Mouse (Mus musculus) hindbrain, embryonic 13.5 days (tissue): ENCODE data around the gene Dlat. TPM values are rescaled to one million over a fixed set of nuclear protein-coding genes. Genes with fewer than 3 reads are reported as not detected.

ENCODE experiments used
- ATAC-seq: fragments of 200-750 bp; cut with Nextera tagmentation; 2 replicates; pipeline ENCODE4 v1.8.0; 2017; ENCODE audit warnings: moderate TSS enrichment; ENCODE audit not compliant: low FRiP score
- H3K27ac ChIP-seq: fragments of 300-500 bp; sonication (generic); 2 replicates; pipeline ENCODE4 v1.5.1; 2015; ENCODE audit warnings: inconsistent platforms, mild to moderate bottlenecking, moderate library complexity
- H3K27me3 ChIP-seq: fragments of 300-500 bp; sonication (generic); 2 replicates; pipeline ENCODE4 v1.6.1; 2015; ENCODE audit warnings: mild to moderate bottlenecking, inconsistent platforms
- H3K36me3 ChIP-seq: fragments of 300-500 bp; sonication (generic); 2 replicates; pipeline ENCODE4 v1.6.1; 2015; ENCODE audit warnings: mild to moderate bottlenecking, inconsistent platforms
- H3K4me1 ChIP-seq: fragments of 300-500 bp; sonication (generic); replicated peaks from 2 replicates; pipeline ENCODE4 v1.6.1; 2015; ENCODE audit warnings: inconsistent platforms
- H3K4me2 ChIP-seq: fragments of 300-500 bp; sonication (generic); 2 replicates; pipeline ENCODE4 v1.6.1; 2015; ENCODE audit warnings: inconsistent platforms, mild to moderate bottlenecking, moderate library complexity
- H3K4me3 ChIP-seq: fragments of 300-500 bp; sonication (generic); 2 replicates; pipeline ENCODE4 v1.5.1; 2015; ENCODE audit warnings: mild to moderate bottlenecking, inconsistent platforms
- H3K9ac ChIP-seq: fragments of 300-500 bp; sonication (generic); 2 replicates; pipeline ENCODE4 v1.6.1; 2015; ENCODE audit warnings: mild to moderate bottlenecking, inconsistent platforms
- H3K9me3 ChIP-seq: fragments of 300-500 bp; sonication (generic); 2 replicates; pipeline ENCODE4 v1.6.1; 2016; ENCODE audit warnings: inconsistent platforms
- WGBS: fragments of 180-500 bp; shearing (Covaris S2); methylation state at CpG from one replicate; pipeline ENCODE4 v1.1.7; 2015; 5-methylcytosine and 5-hydroxymethylcytosine counted together
- polyA plus RNA-seq: library from polyadenylated mRNA; unstranded; fragments of >200 nt; fragmentation: Nextera tagmentation; extraction: Ambion mirVana; gene quantifications from 2 replicates; pipeline ENCODE4 v1.2.1, GENCODE M21; 2015

Gene Dlat
- polyA plus RNA-seq, 1 experiment from 2014 or later: 46.3 TPM

DNA sequence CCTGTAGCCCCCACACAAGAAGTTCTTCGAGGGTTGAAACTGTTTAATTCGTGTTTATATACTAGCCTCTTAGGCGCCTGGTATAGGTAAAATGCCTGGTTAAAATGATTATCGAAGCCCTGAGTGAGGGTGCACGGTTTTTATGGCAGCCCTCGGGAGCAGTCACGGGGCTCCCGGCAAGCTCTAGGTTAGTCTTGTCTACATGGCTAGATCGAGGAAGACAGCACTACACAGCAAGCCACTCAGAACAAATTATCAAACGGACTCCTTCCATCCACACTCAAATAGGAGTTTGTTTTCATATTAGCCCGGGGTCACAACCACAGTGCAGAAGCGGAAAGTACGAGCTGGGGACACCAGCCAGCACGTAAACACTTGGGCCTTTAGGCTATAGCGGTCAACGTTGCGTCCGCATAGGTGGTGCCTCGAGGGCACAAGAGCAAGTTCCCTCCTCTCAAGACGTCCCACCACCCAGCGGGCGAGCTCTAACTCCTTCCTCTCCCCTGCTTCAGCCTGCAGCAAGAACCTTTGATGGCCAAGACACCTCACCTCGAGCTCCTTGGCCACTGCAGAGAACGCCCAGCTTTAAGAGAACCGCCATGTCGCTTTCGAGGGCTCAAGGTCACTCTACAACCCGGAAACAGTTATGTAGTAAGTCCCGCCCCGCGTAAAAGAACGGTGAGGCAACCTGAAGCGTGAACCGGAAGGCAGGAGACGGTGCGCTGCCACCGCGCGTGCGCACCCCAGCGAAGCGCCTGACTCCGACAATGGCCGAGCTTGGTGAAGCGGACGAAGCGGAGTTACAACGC is 56.2 kb downstream of the Dlat start, which contains the start of the genes Sdhd and Timm8b:
Gene Sdhd, minus strand, starts transcription at position 624 of the 809 bp plus-strand sequence.
Gene Timm8b, plus strand, starts transcription at position 722 of the 809 bp plus-strand sequence.
- H3K36me3 ChIP-seq: peaks cover 46% of the 10 kb centered on the region
- WGBS: under 1% methylated on average over 48 of the region's 48 CpGs

DNA sequence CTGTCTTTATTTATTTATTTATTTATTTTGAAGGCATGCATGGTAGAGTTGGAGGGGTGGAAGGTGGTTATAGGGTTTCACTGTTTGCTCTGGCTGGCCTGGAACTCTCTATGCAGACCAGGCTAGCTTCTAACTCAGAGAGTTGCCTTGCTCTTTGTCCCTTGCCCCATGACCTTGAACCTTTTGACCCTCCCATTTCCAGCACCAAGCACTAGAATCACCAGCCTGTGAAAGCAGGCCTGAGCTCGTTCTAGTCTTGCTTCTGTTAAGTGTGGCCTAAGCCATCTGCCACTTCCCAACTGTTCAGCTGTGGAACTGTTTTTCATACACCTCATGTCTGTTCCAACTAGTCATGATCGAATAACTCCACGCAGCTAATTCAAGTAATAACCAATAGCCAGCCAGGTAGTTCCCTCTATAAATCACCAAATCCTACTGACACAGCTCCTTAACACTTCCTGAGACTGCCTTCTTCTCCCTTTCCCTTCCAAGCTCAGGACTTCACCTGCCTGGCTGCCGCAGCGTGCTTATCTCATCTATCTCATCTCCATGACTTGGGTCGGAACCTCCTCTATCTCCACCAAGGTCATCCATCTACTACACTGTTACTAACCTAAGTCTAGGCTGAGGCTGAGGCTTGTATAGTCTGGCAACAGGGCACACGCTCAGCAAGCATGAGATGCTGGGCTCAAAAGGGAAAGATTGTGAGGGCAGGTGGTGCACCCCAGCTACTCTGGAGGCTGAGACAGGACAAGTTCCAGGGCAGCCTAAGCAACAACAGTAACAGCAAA is 57.3 kb downstream of the Dlat start:
- Histone ChIP-seq H3K27ac (no peak overlapping the region), H3K9me3 (no peaks in the 10 kb centered on the region), H3K36me3 (peaks cover 48% of the 10 kb centered on the region), H3K4me2 (peak overlapping the region; percentile 90), H3K4me3 (peak overlapping the region; percentile 89), H3K9ac (0 out of 2 replicates have a peak overlapping the region, but pooled peaks have one; percentile 95), H3K4me1 (peaks cover 34% of the 10 kb centered on the region), H3K27me3 (no peaks in the 10 kb centered on the region)
- 90% methylated on average over 7 of the region's 7 CpGs for WGBS
- ATAC-seq: no peak

More for the DNA sequence above, 56.2 kb downstream of the Dlat start, which contains the start of the genes Sdhd and Timm8b:
- peaks cover 34% of the 10 kb centered on the region for H3K4me1 ChIP-seq
- no peaks in the 10 kb centered on the region for H3K9me3 ChIP-seq
- peak within 1 kb of the TSS; percentile 89 for H3K4me3 ChIP-seq
- H3K4me2 ChIP-seq: peak within 1 kb of the TSS; percentile 90
- H3K9ac ChIP-seq: peak within 1 kb of the TSS; percentile 95
- peak within 1 kb of the TSS; percentile 93 for H3K27ac ChIP-seq
- no peaks in the 10 kb centered on the region for H3K27me3 ChIP-seq
- peak; percentile 97 for ATAC-seq

DNA sequence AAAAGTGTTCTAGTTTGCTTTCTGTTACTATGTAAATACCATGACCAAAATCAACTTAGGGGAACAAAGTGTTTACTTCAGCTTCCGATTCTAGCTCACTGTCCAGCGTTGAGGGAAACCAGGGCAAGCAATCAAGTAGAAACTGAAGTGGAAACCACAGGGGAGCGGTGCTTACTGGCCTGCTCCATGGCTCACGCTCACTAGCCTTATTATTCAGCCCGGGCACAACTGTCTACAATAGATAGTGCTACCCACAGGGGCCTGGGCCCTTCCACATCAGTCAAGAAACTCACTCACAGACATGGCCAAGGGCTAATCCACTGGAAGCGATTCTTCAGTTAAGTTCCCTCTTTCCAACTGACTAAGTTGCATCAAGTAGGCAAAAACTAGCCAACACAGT is 58.0 kb downstream of the Dlat start:
- no peak for ATAC-seq
- Histone ChIP-seq H3K4me1 (peaks cover 34% of the 10 kb centered on the region), H3K9me3 (no peaks in the 10 kb centered on the region), H3K9ac (no peak overlapping the region), H3K27me3 (no peaks in the 10 kb centered on the region), H3K27ac (no peak overlapping the region), H3K4me3 (no peak overlapping the region), H3K36me3 (peaks cover 50% of the 10 kb centered on the region), H3K4me2 (no peak overlapping the region)
- 88% methylated on average over 6 of the region's 6 CpGs for WGBS

DNA sequence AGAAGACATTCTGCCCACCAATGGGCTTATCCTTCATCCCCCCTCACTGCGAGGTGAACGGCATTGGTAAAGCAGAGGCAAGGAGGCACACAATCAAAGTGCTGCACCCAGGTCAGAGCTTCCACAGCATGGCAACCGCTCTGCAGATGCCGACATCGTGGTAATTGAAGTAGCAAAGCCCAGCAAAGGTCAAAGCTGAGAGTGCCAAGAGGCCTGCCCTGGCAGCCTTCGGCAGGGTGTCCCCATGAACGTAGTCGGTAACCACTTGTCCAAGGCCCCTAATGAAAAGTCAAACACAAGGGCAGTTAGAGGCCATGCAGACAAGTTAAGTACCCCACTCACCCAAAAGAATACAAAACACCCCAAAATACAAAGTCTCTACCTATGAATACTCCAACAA is 62.6 kb downstream of the Dlat start:
- H3K4me1 ChIP-seq: peaks cover 10% of the 10 kb centered on the region
- H3K36me3 ChIP-seq: peaks cover 60% of the 10 kb centered on the region
- H3K4me3 ChIP-seq: no peak overlapping the region
- no peak overlapping the region for H3K9ac ChIP-seq
- no peaks in the 10 kb centered on the region for H3K27me3 ChIP-seq
- no peaks in the 10 kb centered on the region for H3K9me3 ChIP-seq
- WGBS: 96% methylated on average over 8 of the region's 8 CpGs
- H3K27ac ChIP-seq: no peak overlapping the region
- no peak overlapping the region for H3K4me2 ChIP-seq
- ATAC-seq: no peak

DNA sequence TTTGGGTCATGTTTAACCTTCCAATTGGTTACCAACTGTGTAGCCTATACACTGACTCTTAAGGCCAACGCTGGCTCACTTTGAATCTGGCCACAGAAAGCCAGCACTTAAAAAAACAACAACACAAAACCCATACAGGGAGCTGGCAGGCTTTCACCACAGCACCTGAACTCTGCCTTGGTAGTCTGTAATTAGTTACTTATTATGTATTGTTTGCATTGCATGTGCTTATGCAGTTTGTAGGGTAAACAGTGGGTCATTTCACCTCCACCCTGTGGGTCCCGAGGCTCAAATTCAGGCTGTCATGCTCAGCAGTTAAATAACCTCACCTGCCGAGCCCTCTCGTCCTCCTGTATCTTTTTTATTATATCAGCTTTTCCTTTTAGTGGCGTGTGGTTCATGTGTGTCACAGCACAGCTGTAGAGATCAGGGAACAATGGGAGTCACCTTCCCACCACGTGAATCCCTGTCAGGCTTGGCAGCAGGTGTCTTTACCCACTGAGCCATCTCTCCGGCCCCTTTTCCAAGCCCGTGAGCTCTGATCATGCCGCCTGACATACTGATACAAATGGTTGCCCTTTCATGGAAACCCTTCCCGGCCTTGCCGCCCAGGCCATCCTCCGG is 64.7 kb downstream of the Dlat start:
- Histone ChIP-seq H3K27ac (no peak overlapping the region), H3K9me3 (no peaks in the 10 kb centered on the region), H3K4me1 (no peaks in the 10 kb centered on the region), H3K4me3 (no peak overlapping the region), H3K36me3 (peaks cover 52% of the 10 kb centered on the region), H3K9ac (no peak overlapping the region), H3K4me2 (no peak overlapping the region), H3K27me3 (no peaks in the 10 kb centered on the region)
- ATAC-seq: no peak
- WGBS: 79% methylated on average over 12 of the region's 12 CpGs

DNA sequence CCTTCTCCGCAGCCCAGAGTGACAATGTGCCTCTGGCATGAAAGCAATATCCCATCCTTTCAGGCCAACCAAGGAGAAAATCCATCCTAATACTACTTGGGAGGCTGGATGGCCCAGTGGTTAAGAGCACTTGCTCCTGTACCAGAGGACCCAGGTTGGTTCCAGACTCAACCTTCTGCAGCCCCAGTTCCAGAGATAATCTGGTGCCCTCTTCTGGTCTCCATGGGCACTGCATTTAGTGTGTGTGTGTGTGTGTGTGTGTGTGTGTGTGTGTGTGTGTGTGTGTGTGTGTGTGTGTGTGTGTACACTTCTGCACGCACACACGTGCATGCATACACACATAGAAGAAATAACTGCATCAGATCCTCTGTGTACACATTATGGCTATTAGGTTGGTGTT is 66.0 kb downstream of the Dlat start:
- Histone ChIP-seq H3K27ac (no peak overlapping the region), H3K4me2 (no peak overlapping the region), H3K9me3 (no peaks in the 10 kb centered on the region), H3K4me1 (no peaks in the 10 kb centered on the region), H3K9ac (no peak overlapping the region), H3K36me3 (peaks cover 39% of the 10 kb centered on the region), H3K4me3 (no peak overlapping the region), H3K27me3 (no peaks in the 10 kb centered on the region)
- no peak for ATAC-seq
- 87% methylated on average over 2 of the region's 3 CpGs for WGBS

DNA sequence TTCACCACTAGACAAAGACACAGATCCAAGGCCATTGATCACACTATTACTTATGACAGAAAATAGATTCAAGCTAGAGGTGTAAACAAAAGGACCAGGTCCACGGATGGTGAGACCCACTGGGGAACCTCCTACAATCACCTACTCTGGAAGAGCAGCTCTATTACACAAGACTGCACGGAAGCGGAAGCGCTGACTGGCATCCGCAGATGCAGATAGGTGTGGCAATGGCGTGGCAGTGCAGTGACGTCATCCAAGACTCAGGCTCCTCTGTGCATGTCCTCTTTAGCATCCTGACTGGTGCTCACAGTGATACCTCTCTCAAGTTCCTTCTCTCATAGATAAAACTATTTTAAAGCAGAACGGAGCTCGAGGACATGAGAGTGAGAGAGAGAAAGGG is 66.6 kb downstream of the Dlat start:
- H3K27ac ChIP-seq: no peak overlapping the region
- H3K9ac ChIP-seq: no peak overlapping the region
- H3K9me3 ChIP-seq: no peaks in the 10 kb centered on the region
- H3K4me3 ChIP-seq: no peak overlapping the region
- peaks cover 34% of the 10 kb centered on the region for H3K36me3 ChIP-seq
- no peaks in the 10 kb centered on the region for H3K27me3 ChIP-seq
- no peak for ATAC-seq
- WGBS: 89% methylated on average over 9 of the region's 9 CpGs
- H3K4me2 ChIP-seq: no peak overlapping the region
- no peaks in the 10 kb centered on the region for H3K4me1 ChIP-seq

DNA sequence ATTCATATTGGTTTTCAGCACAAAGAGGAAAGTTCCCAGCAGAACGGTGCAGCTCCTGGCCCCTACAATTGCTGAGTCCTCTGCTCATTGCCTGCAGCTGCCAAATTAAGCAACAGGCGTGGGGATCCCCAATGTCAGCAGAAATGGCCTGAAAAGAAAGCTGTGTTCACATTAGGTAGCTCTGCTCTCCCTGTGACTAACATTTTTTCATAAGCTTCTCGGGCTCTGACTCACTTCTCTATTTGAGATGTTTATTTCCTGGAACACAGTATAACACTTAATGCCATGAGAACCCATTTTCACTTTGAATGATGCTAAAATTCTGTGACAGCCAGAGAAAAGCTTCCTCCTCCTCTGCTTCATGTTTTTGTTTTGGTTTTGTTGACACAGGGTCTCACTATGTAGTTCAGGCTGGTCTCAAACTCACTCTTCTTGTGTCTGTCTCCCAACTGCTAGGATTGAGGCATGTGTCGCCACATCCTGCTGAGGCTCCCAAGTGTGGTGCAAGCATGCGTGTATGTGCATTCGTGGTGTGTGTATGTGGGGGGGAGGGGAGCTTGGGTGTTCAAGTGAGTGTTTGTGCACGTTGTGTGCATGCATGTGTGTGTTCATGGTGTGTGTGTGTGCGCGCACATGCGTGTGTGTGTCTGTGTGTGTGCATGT is 68.6 kb downstream of the Dlat start:
- 79% methylated on average over 10 of the region's 10 CpGs for WGBS
- Histone ChIP-seq H3K9me3 (no peaks in the 10 kb centered on the region), H3K27me3 (no peaks in the 10 kb centered on the region), H3K27ac (no peak overlapping the region), H3K4me2 (no peak overlapping the region), H3K9ac (no peak overlapping the region), H3K4me3 (no peak overlapping the region), H3K4me1 (no peaks in the 10 kb centered on the region), H3K36me3 (peaks cover 15% of the 10 kb centered on the region)
- ATAC-seq: no peak

DNA sequence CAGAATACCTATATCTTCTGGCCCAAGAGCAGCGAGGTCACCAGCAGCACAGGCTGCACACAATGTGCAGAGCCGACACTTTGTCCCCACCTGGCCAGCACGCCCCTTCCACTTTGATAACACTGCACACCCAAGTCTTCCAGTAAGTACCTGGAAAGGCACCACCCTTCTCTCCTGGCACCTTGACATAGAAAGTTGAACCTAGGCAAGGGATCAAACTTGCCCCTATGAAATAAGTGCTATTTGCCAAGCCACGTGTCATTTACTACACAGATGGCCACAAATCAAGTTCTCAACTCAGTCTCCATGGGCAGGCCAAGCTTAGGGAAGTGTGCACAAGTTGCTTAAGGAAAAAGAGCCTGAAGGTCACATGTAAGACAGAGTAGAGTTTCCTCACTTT is 72.6 kb downstream of the Dlat start:
- Histone ChIP-seq H3K9me3 (no peaks in the 10 kb centered on the region), H3K4me3 (no peak overlapping the region), H3K9ac (no peak overlapping the region), H3K4me2 (no peak overlapping the region), H3K36me3 (no peaks in the 10 kb centered on the region), H3K4me1 (no peaks in the 10 kb centered on the region), H3K27me3 (no peaks in the 10 kb centered on the region), H3K27ac (no peak overlapping the region)
- no peak for ATAC-seq
- 87% methylated on average over 4 of the region's 4 CpGs for WGBS

DNA sequence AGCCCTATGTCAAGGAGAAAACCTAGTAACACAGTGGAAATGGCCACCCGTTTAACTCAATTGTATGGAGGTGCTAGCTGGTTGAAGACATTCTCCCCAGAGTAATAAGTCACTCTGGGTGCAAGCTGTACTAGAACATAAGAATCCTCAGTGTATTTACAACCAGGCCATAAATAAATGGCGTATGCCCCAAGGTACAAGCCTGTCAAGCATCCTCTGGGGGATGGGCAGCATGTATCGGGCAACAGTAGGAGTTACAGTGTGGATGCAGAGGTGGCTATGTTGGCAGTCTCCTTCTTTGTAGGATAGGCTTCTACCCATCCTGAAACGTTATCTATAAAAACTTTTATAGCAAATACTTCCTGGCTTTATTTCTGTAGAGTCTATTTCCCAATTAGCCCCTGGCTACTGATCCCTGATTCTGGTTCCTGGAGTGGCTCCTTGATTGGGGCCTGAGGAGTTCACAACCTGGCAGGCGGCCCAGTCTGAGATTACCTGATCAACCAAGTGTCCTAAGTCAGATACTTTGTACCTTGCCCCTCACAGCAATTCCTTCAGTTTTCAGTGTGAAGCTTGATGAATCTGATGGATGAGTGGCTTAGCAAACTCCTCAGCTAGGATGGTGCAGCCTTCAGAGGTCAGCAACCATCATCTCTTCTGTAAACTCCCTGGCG is 74.3 kb downstream of the Dlat start:
- H3K9me3 ChIP-seq: no peaks in the 10 kb centered on the region
- 84% methylated on average over 6 of the region's 6 CpGs for WGBS
- no peaks in the 10 kb centered on the region for H3K36me3 ChIP-seq
- no peak overlapping the region for H3K4me2 ChIP-seq
- H3K4me1 ChIP-seq: no peaks in the 10 kb centered on the region
- H3K27ac ChIP-seq: no peak overlapping the region
- no peaks in the 10 kb centered on the region for H3K27me3 ChIP-seq
- no peak overlapping the region for H3K4me3 ChIP-seq
- ATAC-seq: no peak
- no peak overlapping the region for H3K9ac ChIP-seq
